Mouse (Mus musculus) embryo, embryonic 11.5 days (tissue): ENCODE results near the gene 2310057M21Rik.
A peak's percentile ranks its signal among the peaks of the same experiment; 100 is the strongest.
"Not testable (repeated sequence)": the region's sequence is repeated elsewhere in the genome, so short reads cannot be mapped to it uniquely, and the experiment has no call there.

Source experiments
- DNase-seq: peaks from one replicate; pipeline ENCODE4 v3.0.0-alpha.2; 2012; ENCODE audit warnings: low read depth, low spot score

2310057M21Rik gene

DNA sequence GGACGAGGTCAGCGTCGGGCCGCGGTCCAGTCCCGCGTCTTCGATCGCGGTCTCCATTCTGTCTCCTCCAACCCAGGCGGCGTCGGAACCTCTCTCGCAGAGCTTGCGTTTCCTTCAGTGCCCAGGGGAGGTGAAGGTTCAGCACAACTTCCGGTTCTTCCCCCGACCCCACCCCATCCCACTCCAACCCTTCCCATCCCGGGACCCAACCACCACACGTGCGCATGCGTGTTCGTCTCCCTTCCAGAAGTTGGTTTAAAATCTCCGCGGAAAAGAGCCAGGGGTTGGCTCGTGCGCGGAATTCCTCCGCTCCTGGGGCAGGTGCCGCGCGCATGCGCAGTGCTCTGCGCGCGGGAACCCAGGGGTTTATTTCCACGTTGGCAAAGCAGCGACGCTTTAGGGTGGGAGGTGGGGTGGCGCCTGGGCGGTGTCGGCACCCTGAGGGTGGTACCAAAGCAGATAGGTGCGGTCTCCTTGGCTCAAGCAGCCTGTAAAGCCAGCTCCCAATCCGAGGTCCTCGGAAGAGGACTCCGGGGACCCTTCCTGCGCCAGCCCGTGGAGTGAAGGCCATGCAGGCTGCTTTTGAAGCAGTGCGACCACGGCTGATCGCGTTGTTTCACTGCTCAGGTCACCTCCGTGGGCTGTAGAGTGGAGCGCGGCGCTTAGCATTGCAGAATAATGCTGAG lies at the start of gene 2310057M21Rik:
Gene 2310057M21Rik, minus strand, starts transcription at position 145 of the 686 bp plus-strand sequence.
- peak; percentile 98 for DNase-seq

DNA sequence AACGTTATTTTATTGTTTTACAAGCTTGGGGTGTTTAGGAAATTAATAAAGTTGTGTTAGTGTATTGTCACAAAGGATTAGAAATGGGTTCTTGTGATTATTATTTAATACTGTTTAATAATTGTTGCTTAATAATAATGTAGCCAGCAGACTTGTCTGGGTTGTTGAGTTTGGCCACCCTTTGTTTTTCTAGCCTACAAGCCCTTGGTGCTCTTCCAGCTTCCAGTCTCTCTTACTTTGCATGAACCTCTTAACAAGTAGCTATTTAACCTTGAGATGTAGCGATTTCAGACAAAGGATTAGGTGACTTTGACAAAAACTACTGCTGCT lies 49.3 kb upstream of the 2310057M21Rik start:
- no peak for DNase-seq

DNA sequence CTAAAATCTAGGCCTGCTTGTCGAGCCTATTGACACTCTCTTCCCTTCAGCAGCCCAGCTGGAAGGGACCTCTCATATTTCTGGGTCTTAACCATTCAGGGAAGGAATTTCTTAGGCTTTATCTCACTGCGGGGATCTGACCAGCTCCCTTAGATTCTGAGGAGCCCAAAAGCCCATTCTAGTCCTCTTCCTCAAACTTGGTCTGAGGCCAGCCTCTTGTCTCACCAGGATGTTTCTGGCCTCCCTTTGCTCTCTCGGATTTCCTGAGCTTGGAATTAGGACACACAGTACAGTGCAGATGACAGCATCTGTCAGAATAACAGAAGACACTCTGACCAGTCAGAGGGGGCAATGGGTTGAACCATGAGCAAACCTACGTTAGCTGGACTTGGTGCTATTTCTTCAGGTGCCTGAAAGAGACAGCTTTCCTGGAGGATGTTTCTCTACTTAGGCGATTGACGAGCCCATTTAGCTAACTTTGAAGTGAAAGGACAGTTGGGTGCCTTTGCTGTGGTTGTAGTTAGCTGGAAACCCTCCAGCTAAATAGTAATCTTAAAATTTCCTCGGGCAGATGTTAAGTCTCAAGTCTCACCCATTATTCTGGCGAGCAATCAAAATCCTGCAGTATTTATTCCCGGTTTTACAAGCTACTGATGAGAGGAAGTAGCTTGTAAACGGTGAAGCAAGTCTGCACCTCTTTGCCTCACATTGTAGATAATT lies 48.8 kb upstream of the 2310057M21Rik start:
- DNase-seq, result no peak

DNA sequence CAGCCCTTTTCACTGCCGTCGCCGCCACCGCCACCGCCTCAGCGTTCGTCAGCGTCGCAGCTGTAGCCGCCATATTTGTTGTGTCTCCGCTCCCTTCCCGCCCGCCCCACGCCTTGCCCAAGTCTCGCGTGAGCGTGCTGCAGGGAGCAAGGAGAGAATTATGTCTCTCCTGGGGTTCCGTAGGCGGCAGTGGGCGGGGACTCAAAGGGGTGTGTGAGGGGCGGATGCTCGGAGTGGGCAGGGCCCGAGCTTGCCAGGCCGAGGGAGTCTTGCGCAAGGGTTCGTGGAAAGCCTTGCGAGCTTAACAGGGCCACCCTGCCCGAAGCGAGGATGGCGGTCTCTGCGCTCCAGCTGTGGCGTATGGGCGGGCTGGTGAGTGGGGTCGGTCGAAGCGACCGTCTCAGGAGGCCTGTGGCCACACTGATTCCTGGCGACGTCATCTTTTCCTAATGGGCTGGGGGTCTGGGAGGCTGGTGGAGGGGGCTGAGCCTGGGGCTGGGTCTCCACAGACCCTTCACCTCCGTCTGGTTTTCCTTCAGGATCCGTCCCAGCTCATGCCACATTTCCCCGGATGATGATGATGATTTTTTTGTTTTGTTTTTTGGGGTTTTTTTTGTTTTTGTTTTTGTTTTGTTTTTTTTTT lies 48.0 kb upstream of the 2310057M21Rik start, which contains the start of the genes Ikzf5 and Acadsb:
Gene Ikzf5, minus strand, starts transcription at position 106 of the 643 bp plus-strand sequence.
Gene Acadsb, plus strand, starts transcription at position 186 of the 643 bp plus-strand sequence.
- DNase-seq, result peak; percentile 98

DNA sequence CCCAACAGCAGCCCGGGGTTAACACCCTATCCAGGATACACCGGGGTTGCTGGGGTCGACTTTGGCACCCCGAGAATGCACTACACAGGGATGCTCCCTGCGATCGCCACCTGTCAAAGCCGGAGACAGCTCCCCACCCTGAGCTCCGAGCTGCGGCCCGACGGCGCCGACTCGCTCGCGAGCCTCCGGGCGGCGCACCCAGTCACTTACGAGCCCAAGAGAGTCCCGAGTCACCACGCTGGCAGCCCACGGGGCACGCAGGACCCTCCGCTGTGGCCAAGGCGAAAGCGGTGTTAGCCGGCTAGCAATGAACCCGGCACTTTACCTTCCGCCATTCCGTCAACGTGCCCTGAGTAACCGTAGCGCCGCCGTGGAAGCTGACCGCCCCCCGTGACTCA lies 47.4 kb upstream of the 2310057M21Rik start:
- no peak for DNase-seq

DNA sequence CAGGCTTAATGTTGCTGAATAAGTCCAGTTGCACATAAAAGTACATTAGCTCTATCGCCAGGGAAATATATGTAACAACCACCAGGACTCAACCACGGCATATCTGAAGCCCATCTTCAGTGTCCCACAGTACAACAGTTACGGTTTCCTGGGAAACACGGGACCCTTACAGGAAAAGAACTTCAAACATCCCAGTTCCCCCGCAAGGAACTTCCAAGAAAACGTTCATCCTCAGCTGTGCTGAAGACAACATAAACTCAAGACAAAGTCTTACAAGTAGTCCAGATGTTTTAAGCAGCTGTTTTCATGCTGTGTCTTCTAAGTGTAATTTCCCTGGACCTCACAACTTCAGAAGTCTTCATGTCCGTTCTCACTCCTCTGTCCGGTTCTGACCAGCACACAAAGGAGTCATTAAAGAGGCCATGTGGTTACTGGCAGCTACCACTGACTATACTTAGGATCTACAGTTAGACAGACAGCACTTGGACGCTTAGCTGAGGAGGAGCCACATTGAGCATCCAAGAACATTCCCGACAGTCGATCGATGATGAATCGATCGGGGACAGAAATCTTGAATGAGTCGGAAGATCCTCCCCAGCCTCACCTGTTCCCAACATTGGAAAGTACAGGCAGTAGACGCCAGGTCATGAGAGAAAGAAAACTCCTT lies 46.9 kb upstream of the 2310057M21Rik start:
- DNase-seq, result no peak

DNA sequence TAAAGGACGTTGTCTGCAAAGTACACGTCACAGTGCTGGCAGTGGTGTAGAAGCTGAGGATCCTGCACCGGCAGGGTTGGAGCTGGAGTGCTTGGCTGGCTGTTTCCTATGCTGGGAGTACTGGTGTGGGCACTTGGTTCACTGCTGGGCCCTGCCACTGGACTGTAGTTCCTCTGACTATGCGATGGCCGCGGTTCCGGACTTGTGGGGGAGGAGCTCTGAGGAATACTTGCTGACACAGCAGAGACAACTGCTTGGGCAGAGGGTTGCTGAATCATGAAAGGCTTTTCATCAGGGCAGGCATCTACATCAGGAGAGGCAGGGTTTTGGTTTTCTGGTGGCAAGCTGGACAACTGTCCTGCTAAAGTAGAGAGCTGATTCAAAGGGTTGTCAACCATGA lies 29.2 kb upstream of the 2310057M21Rik start:
- not testable (repeated sequence) for DNase-seq

DNA sequence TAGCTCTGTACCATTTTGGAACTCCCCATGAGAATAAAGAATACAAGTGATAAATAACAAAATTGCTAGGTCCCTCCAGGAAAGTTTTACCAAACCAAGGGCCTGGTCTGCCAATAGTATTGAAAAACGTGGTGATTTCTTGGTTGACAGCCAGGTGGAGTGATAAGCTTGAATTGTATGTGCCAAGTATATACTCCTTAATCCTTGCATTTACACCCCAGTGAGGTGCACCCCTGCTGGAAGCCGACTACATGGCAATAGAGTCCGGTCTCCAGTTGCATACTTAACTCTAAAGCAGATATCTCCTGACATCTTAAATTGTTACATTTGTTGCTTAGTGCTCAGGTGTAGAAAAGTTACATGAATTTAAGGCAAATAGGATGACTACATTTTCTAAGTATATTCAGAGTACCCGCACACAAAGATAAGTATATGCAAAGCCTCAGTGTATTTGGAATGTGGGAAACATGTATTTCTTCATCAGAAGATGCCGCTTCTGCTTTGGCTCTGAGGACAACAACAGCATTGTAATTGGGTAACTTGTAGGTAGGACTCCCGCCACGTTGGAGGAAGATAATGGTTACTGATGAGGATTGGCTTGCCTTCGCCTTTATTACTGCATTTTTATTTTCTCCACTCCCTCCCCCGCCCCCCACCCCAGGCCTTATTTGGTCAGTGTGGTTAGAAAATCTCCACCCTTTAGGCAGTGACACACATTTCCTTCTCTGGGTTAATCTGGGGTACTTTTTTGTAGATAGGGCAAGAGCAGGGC lies 9.5 kb upstream of the 2310057M21Rik start:
- DNase-seq, result no peak

DNA sequence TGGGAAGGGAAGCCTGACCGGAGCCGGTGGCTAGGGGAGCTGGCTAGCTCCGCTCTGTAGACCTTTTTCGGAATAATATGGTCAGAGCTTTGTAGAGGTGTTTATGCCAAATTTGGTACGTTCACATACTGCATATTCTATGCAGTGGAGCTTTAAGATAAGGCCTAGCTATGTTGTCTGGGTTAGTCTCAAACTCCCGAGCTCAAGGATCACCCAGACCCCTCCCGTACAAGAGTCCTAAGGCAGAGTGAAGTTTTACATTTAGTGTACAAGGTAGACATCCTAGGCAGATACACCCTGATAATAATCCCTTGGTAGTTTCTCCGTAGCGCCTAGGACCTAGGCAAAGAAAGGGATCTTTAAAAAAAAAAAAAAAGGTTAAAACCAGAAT lies 8.9 kb upstream of the 2310057M21Rik start:
- DNase-seq, result no peak

DNA sequence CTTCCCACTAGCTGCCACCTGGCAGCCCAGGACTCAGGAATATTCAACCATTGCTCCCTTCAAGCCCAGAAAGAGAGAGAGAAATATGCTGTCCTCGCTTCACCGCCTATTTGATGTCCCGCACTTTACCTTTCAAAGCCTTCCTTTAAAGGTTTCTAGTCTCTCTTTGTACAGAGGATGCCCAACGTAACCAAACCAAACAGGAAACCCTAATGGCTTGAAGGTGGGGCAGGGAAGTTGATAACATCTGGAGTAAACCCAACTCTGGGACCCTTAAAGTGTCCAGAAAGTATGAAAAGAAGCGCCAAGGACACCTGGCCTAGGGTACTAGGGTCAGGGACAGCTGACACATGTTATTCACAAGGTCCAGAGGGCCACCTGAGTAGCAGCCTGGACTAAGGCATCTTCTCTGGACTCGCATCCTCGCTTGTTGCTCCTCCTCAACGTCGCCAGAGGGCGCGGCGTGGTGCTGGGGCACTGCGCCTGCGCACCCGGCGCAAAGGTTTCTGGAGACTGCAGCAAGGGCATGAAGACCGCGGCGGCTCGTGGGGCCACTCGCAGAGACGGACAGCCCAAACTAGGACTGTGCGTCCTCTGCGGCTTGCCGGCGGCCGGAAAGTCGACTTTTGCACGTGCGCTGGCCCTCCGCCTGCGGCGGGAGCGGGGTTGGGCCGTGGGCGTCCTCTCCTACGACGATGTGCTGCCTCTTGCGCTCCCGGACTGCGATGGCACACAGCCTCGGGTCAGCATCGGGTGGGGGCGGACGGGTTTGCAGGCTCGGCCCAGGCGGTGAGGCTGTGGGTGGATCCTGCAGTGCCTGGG lies 8.3 kb upstream of the 2310057M21Rik start, which contains the start of gene Pstk:
Gene Pstk, plus strand, starts transcription at position 494 of the 822 bp plus-strand sequence.
- peak; percentile 91 for DNase-seq

DNA sequence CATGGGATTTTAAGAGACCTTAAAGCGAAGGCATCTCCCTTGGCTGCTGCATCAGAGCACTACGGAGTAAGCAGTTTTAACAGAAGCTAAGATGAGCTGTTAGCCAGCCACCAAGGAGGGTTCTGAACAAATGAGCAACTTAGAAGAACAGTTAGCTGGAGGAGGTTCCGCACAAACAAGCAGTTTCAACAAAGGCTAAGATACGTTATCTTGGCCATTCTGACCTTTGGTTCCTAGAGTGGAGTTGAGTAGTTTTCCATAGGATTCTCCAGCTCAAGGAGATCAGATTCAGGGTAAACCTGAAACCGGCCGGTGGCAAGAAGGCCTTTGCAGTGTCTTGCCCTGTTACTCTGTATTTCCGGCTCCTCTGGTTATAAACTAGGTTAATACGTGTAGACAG lies 1.6 kb upstream of the 2310057M21Rik start:
- no peak for DNase-seq

DNA sequence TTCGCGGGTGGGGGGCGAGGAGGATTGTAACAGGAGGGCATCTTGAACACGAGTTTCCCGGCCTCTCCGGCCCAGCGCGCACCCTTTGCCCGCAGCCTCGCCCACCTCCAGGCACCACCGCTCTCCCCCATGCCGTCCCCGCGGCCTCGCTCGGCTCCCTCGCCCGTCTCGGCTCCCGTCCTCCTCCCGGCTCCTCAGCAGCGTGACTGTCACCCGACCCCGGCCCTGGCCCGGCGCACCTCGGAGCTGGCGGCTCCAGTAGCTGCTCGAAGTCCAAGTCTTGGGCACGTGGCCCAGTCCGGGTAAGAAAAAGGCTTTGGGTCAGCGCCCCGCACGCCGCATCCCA lies 317 bp downstream of the 2310057M21Rik start:
- no peak for DNase-seq

DNA sequence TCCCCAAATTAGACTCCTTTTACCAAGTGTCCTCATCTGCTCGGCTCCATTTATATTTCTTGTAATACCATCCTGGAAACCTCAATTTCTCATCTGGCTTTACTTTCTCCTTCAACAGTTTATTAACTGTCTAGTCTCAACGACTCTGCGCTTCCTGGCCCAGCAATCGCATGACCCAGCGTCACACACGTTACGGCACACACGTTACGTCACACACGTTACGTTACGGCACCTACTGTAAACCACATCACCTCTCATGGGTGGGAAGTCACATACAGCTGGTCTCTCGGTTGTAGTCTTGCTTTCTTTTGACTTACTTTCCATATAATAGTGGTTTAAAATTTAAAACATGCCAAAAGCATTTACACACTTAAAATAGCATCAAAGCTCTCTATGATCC lies 6.5 kb downstream of the 2310057M21Rik start:
- DNase-seq, result no peak

DNA sequence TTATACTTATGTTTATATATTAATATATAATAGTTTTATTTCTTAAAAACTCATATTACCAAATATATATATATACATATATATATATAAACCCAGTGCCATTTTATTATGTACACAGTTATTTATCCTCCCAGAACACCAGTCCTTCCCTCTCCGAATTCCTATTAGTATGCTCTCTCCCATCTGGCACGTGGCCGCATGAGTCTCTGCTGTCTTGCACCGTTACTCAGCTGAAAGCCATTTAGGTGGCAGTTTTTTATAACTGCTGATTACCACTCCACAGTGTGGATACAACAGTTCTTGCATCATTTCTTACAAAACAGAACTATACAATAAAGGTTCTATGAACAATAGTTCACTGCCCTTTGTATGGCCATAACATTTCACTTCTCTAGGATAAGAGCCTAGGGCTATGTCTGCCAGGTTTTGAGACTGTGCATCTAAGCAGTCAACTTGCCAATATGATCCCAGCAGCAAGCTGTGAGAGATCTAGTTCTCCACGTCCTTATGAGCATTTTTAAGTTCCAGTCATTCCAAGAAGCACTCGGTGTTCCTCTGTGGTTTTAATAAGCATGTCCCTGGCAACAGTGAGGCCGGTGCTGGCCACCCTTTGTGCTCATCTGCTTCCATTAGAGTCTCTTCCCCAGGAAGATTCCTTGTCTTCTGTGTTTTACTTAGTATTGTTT lies 16.6 kb downstream of the 2310057M21Rik start:
- DNase-seq, result no peak

DNA sequence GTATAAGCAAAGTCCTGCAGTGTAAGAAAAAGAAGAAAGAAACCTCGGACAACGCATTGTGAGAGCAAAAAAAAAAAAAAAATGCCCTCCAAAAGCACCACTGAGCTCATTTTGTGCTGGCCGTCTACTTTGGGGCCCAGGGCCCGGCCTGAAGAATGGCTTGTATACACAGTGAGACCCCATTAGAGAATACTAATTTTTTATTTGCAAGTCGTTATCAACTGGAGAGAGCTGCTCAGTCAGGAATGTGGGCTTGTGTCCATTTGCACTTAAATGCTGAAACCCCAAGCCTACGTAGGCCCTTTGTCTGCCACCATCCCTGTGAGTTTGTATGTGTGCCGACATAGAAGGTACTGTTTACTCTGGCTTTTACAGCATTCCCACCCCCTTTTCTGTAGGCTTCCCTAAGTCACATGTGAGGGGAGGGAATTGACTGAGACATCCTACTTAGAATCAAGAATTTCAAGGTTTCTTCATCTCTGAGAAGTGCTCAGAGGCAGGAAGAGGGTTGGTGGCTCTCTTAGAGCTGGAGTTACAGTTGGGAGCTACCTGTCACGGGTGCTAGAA lies 25.0 kb downstream of the 2310057M21Rik start:
- DNase-seq, result no peak

DNA sequence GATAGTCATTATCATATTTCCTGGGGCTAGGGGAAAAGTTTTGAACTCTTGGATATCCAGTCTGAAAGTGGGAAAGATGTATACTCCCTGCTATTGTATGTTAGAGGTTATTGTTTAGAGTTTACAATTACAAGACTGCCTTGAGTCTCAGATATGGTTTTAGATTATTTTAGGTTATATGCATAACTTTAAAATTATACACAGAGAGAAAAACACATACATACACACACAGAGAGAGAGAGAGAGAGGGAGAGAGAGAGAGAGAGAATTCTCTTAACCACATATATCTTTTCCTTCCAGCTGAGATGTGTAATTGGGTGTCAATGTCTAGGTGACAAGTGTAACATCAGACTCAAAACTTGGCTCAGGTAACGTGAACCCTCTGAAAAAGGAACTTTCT lies 29.0 kb downstream of the 2310057M21Rik start, which contains the start of gene Fam24a:
Gene Fam24a, plus strand, starts transcription at position 301 of the 400 bp plus-strand sequence.
- no peak for DNase-seq

DNA sequence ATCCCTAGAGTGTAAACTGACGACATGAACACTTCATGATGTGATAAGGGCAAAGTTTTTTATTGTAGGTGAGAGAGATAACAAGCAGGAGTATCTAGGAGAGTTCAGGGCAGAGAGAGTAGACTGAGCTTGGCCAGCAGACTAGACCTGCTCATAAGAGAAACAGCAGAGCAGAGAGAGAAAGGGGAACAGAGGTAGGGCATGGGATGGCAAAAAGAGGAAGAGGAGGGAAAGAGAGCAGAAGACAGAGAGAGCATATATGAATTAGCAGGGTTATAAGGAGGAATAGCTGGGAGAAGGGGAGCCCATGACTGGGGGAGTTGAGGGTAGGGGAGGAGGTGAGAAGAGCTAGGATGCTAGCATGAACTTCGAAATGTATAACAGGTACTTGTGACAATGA lies 30.9 kb downstream of the 2310057M21Rik start:
- DNase-seq, result no peak

DNA sequence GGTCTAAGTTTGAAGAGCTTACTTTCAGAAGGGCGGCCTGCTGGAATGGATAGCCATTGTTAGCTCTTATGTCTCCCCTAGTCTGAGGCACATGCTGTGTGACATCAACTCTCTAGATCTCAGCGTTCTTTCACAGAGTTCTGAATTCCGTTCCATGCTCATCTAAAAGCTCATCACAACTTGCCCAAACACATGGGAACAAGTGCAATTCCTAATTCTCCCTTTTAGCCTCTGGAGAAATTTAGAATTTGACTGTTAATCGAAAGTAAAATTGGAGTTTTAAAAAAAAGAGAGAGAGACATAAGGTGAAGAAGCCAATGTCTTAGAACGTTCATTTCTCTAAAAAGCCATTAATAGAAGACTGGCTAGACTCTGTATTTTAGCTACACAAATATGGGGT lies 33.1 kb downstream of the 2310057M21Rik start, which contains the start of gene Fam24b:
Gene Fam24b, minus strand, starts transcription at position 101 of the 400 bp plus-strand sequence.
- DNase-seq, result no peak

DNA sequence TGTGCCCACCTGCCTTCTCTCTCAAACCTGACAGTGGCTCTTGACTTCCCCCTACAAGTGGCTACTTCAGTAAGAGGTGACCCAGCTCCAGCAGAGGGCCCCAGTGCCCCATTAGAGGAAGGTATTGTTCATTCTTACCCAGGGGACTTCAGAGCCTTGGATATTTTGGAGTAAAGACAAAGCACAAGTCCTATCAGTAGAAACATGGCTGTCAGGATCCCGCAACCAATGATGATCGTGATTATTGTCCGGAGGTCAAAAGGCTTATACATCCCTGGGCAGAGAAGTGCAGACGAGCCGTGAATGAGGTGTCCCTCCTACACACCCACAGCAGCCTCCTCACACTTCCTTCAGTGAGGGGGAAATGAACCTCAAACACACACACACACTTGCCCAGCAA lies 35.5 kb downstream of the 2310057M21Rik start:
- no peak for DNase-seq
